Mouse (Mus musculus) embryonic facial prominence, embryonic 15.5 days (tissue): ENCODE data around the gene Rad51c. TPM values are rescaled to one million over a fixed set of nuclear protein-coding genes. Genes with fewer than 3 reads are reported as not detected.
"Not testable (repeated sequence)": the region's sequence is repeated elsewhere in the genome, so short reads cannot be mapped to it uniquely, and the experiment has no call there.

ENCODE experiments used
- ATAC-seq: fragments of 200-750 bp; cut with Nextera tagmentation; 2 replicates; pipeline ENCODE4 v1.8.0; 2017; ENCODE audit warnings: low read depth, moderate TSS enrichment; ENCODE audit not compliant: insufficient number of reproducible peaks, low FRiP score, low TSS enrichment
- H3K27ac ChIP-seq: fragments of 300-500 bp; sonication (generic); replicated peaks from 2 replicates; pipeline ENCODE4 v1.5.1; 2015; ENCODE audit warnings: mild to moderate bottlenecking, inconsistent platforms
- H3K27me3 ChIP-seq: fragments of 300-500 bp; sonication (generic); 2 replicates; pipeline ENCODE4 v1.6.1; 2015; ENCODE audit warnings: inconsistent platforms
- H3K36me3 ChIP-seq: fragments of 300-500 bp; sonication (generic); 2 replicates; pipeline ENCODE4 v1.6.1; 2015; ENCODE audit warnings: mild to moderate bottlenecking, inconsistent platforms
- H3K4me1 ChIP-seq: fragments of 300-500 bp; sonication (generic); 2 replicates; pipeline ENCODE4 v1.6.1; 2015; ENCODE audit warnings: inconsistent platforms
- H3K4me2 ChIP-seq: fragments of 300-500 bp; sonication (generic); replicated peaks from 2 replicates; pipeline ENCODE4 v1.6.1; 2015; ENCODE audit warnings: mild to moderate bottlenecking, inconsistent platforms
- H3K4me3 ChIP-seq: fragments of 300-500 bp; sonication (generic); replicated peaks from 2 replicates; pipeline ENCODE4 v1.5.1; 2015; ENCODE audit warnings: mild to moderate bottlenecking, inconsistent platforms
- H3K9ac ChIP-seq: fragments of 300-500 bp; sonication (generic); 2 replicates; pipeline ENCODE4 v1.6.1; 2015; ENCODE audit warnings: inconsistent platforms
- H3K9me3 ChIP-seq: fragments of 300-500 bp; sonication (generic); replicated peaks from 2 replicates; pipeline ENCODE4 v1.6.1; 2016; ENCODE audit warnings: inconsistent platforms
- WGBS: fragments of 180-500 bp; shearing (Covaris S2); methylation state at CpG from one replicate; pipeline ENCODE4 v1.1.7; 2015; 5-methylcytosine and 5-hydroxymethylcytosine counted together
- polyA plus RNA-seq: library from polyadenylated mRNA; unstranded; fragments of >200 nt; fragmentation: Nextera tagmentation; extraction: Ambion mirVana; gene quantifications from 2 replicates; pipeline ENCODE4 v1.2.1, GENCODE M21; 2015

Rad51c gene
- polyA plus RNA-seq, 1 experiment from 2014 or later: 6.4 TPM

DNA sequence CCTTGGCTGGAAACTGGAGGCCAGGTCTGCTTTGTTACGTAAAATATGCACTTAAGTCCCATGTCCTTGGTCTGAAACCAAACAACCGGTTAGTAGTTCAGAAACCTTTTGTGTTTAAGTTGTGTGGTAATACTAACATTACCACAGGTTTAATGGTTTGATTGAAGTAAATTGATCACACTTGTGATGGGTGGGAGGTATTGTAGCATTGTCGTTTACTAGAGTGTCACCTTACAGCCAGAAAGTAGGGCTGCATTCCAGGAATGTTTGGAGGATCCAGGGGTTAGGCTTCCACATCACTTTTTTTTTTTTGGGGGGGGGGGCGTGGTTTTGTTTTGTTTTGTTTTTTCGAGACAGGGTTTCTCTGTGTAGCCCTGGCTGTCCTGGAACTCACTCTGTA, 11.4 kb upstream of the Rad51c start:
- H3K9me3 ChIP-seq: no peaks in the 10 kb centered on the region
- no peak overlapping the region for H3K4me3 ChIP-seq
- H3K4me1 ChIP-seq: no peaks in the 10 kb centered on the region
- no peak overlapping the region for H3K9ac ChIP-seq
- 38% methylated on average over 5 of the region's 5 CpGs for WGBS
- no peak overlapping the region for H3K27ac ChIP-seq
- no peaks in the 10 kb centered on the region for H3K27me3 ChIP-seq
- no peak overlapping the region for H3K4me2 ChIP-seq
- no peak for ATAC-seq
- H3K36me3 ChIP-seq: no peaks in the 10 kb centered on the region

DNA sequence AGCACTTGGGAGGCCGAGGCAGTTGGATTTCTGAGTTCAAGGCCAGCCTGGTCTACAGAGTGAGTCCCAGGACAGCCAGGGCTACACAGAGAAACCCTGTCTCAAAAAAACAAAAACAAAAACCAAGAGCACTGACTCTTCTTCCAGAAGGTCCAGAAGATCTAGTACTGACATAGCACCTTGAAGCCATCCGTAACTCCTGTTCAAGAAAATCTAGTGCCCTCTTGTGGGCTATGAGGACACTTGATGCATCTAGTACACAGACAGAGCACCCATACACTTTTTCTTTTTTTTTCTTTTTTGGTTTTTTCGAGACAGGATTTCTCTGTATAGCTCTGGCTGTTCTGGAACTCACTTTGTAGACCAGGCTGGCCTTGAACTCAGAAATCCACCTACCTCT, 8.7 kb upstream of the Rad51c start:
- H3K9me3 ChIP-seq, ATAC-seq, H3K36me3 ChIP-seq, H3K4me1 ChIP-seq, H3K9ac ChIP-seq, H3K27me3 ChIP-seq, H3K4me3 ChIP-seq, H3K27ac ChIP-seq, H3K4me2 ChIP-seq: not testable (repeated sequence)
- WGBS: 65% methylated on average over 3 of the region's 3 CpGs

GRCm38 (mm10) chr11:87404111-87404853, 472 bp downstream of the Rad51c start:
- Histone ChIP-seq H3K4me1 (peaks cover 6% of the 10 kb centered on the region), H3K4me2 (peak overlapping the region; percentile 69), H3K4me3 (peak overlapping the region; percentile 64), H3K36me3 (peaks cover 7% of the 10 kb centered on the region; the same call in 1 of the 2 replicates), H3K9ac (peak overlapping the region; percentile 64), H3K9me3 (no peaks in the 10 kb centered on the region), H3K27me3 (no peaks in the 10 kb centered on the region), H3K27ac (peak overlapping the region; percentile 95)
- ATAC-seq: peak; percentile 94
- WGBS: 2% methylated on average over 58 of the region's 58 CpGs

- WGBS: 89% methylated on average over 2 of the region's 2 CpGs
- no peak overlapping the region for H3K9ac ChIP-seq
- H3K4me3 ChIP-seq: no peak overlapping the region
- H3K9me3 ChIP-seq: no peaks in the 10 kb centered on the region
- no peak overlapping the region for H3K27ac ChIP-seq
- peaks cover 7% of the 10 kb centered on the region; the same call in 1 of the 2 replicates for H3K36me3 ChIP-seq
- no peaks in the 10 kb centered on the region for H3K27me3 ChIP-seq
- ATAC-seq: no peak
- no peaks in the 10 kb centered on the region for H3K4me1 ChIP-seq
- H3K4me2 ChIP-seq: no peak overlapping the region
Measured at GRCm38 (mm10) chr11:87398402-87398801, 6.4 kb downstream of the Rad51c start.

DNA sequence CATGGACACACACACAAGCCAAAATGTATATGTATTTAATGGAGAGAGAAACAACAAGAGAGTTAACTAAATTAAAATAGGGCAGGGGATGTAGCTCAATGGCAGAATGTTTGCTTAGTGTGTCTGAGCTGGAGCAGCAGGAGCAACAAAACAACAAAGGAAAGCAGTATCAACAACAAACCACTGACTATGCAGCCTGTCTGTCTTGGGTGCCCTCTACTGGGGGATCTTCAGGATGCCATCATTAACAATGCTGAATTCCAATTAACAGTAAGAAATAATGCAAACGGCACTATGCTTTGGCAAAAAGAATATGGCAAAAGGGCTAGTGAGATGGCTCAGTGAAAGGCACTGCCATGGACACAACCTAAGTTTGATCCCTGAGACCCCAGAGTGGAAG, 10.9 kb downstream of the Rad51c start:
- no peak overlapping the region for H3K4me3 ChIP-seq
- WGBS: 42% methylated on average over 1 of the region's 1 CpGs
- H3K4me2 ChIP-seq: no peak overlapping the region
- no peaks in the 10 kb centered on the region for H3K27me3 ChIP-seq
- no peak overlapping the region for H3K9ac ChIP-seq
- no peak overlapping the region for H3K27ac ChIP-seq
- H3K9me3 ChIP-seq: no peaks in the 10 kb centered on the region
- ATAC-seq: no peak
- 0 out of 2 replicates have a peak, but pooled peaks cover 6% of the 10 kb centered on the region for H3K36me3 ChIP-seq
- H3K4me1 ChIP-seq: no peaks in the 10 kb centered on the region

GRCm38 (mm10) chr11:87385676-87386075, 19.1 kb downstream of the Rad51c start:
- 85% methylated on average over 1 of the region's 1 CpGs for WGBS
- H3K36me3 ChIP-seq: no peaks in the 10 kb centered on the region
- no peaks in the 10 kb centered on the region for H3K9me3 ChIP-seq
- no peak overlapping the region for H3K4me3 ChIP-seq
- H3K27me3 ChIP-seq: no peaks in the 10 kb centered on the region
- no peak overlapping the region for H3K27ac ChIP-seq
- no peak for ATAC-seq
- no peaks in the 10 kb centered on the region for H3K4me1 ChIP-seq
- H3K4me2 ChIP-seq: no peak overlapping the region
- H3K9ac ChIP-seq: no peak overlapping the region

DNA sequence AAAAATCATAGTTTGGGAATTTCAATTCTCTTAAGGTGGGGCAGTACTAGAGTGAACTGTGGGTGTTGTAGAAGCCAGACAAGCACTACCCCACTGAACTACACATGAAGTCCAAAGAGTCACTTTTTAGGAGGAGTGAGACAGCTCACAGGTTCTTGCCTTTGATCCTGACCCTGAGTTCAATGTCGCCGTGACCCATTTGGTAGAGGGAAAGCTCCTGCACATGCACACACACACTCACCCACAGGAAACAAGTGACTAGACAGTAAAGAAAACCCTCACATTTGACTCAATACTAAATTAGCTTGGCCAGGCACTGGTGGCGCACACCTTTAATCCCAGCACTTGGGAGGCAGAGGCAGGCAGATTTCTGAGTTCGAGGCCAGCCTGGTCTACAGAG, 20.2 kb downstream of the Rad51c start:
- ATAC-seq: no peak
- H3K4me2 ChIP-seq: no peak overlapping the region
- no peaks in the 10 kb centered on the region for H3K36me3 ChIP-seq
- no peak overlapping the region for H3K4me3 ChIP-seq
- H3K9ac ChIP-seq: no peak overlapping the region
- no peak overlapping the region for H3K27ac ChIP-seq
- no peaks in the 10 kb centered on the region for H3K4me1 ChIP-seq
- H3K27me3 ChIP-seq: no peaks in the 10 kb centered on the region
- 92% methylated on average over 4 of the region's 4 CpGs for WGBS
- H3K9me3 ChIP-seq: no peaks in the 10 kb centered on the region

DNA sequence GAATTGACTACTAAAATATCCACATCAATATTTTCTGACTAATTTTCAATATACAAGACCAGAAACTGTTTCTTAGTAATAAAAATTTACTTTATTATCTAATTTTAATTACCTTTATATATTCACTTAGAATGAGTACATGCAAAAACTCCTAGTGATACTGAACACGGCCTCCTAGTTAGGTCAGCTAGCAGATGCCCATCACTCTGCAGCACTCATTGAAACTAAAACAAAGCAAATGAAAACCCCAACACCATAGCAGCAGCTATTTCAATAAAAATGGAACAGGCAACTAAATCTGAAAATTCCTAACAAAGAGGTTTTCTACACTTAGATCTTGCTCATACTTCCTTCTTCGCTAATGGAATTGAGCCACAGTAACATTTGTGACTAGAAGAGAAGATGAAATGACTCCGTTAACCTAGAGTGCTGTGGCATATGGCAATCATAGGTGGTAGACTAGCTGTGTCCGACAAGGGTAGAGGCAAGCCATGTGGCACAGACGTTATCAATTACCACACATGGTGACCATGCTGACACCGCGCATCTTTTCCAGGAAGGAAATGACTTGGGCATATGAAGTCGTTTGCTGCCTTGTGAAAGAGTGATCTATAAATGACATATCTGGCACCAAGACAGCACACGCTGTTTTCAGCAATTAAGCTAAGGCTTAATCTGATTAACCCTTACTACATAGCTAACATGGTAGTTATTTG, 36.7 kb downstream of the Rad51c start:
- Histone ChIP-seq H3K4me1 (no peaks in the 10 kb centered on the region), H3K4me3 (no peak overlapping the region), H3K27me3 (no peaks in the 10 kb centered on the region), H3K27ac (no peak overlapping the region), H3K36me3 (no peaks in the 10 kb centered on the region), H3K9me3 (no peaks in the 10 kb centered on the region), H3K9ac (no peak overlapping the region), H3K4me2 (no peak overlapping the region)
- WGBS: 54% methylated on average over 9 of the region's 9 CpGs
- no peak for ATAC-seq

- H3K4me1 ChIP-seq: no peaks in the 10 kb centered on the region
- H3K9ac ChIP-seq: no peak overlapping the region
- H3K4me3 ChIP-seq: no peak overlapping the region
- WGBS: 84% methylated on average over 7 of the region's 7 CpGs
- no peak for ATAC-seq
- H3K9me3 ChIP-seq: no peaks in the 10 kb centered on the region
- H3K36me3 ChIP-seq: no peaks in the 10 kb centered on the region
- no peak overlapping the region for H3K27ac ChIP-seq
- no peaks in the 10 kb centered on the region for H3K27me3 ChIP-seq
- no peak overlapping the region for H3K4me2 ChIP-seq
Measured at GRCm38 (mm10) chr11:87367061-87367460, 37.7 kb downstream of the Rad51c start.

GRCm38 (mm10) chr11:87365120-87365519, 39.6 kb downstream of the Rad51c start:
- no peaks in the 10 kb centered on the region for H3K4me1 ChIP-seq
- H3K4me2 ChIP-seq: no peak overlapping the region
- no peaks in the 10 kb centered on the region for H3K9me3 ChIP-seq
- no peak overlapping the region for H3K9ac ChIP-seq
- ATAC-seq: no peak
- H3K36me3 ChIP-seq: no peaks in the 10 kb centered on the region
- no peak overlapping the region for H3K4me3 ChIP-seq
- no peak overlapping the region for H3K27ac ChIP-seq
- WGBS: 92% methylated on average over 5 of the region's 5 CpGs
- peaks cover 7% of the 10 kb centered on the region for H3K27me3 ChIP-seq

DNA sequence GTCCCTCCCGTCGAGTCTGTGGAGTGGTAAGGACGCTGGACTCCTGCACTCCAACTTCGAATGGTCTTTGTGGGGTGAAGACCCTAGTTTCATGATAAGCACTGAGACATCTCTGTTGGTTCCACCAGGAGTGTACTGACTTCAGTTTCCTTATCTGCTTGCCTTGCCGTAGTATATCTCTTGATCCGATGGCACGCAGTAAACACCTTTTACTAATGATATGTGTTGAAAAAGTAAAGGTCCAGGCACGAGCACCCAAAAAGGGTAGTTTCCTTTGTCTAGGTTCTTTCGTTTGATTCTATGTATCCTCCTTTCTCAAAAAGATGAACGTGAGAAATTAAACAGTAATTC, 45.5 kb downstream of the Rad51c start:
- Histone ChIP-seq H3K9ac (0 out of 2 replicates have a peak overlapping the region, but pooled peaks have one; percentile 35), H3K4me3 (peak overlapping the region; percentile 70), H3K27me3 (peaks cover 37% of the 10 kb centered on the region), H3K9me3 (no peaks in the 10 kb centered on the region), H3K4me2 (peak overlapping the region; percentile 97), H3K4me1 (peaks cover 16% of the 10 kb centered on the region), H3K27ac (no peak overlapping the region), H3K36me3 (no peaks in the 10 kb centered on the region)
- 14% methylated on average over 10 of the region's 10 CpGs for WGBS
- ATAC-seq: no peak
